Comparison of ENCODE assay signal across 9 mouse cellular contexts in the genomic region with DNA sequence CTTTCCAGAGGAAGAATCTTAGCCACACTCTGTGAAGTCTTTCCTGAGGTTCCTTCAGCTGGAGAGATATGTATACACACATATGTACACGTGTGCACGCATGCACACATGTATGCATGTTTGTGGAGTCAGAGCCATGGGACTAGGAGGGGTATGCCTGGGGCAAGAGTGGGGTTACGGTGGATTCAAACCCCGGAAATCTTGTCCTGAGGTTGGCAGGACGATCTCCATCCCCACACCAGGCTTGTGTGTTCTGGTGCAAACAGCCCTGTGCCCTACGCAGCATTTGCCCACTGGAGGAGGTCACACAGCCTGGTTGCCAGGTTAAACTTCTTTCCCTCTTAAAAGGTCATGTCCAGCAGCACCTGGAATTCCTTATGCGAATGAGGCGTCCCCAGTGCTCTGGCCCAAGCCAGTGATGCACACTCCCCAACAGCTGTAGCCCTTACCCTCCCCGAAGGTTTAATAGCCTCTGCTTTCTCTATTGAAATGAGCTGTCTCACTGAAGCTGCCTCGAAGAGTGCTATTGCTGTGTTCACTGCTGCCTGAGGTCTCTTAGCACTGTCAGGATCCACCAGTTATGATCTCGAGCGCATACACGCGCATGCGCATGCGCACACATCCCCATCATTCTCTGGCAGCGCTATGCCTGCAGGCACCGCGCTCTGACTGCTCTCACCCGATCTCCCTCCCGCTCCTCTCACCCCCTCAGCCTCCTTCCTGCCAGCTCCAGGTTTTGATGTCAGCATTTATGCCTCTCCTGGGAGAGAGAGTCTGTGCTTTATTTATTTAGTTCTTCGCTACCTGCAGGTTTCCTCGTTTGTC.
DNase-seq lines count a peak whose midpoint lies in the region; TF ChIP-seq lines count a peak whose summit lies in the region.
"Had no signal": no experiment of that assay in that cellular context is flagged by ENCODE, and none has a peak within 500 bp of the region (broad histone marks: within the 10 kb centered on the region; RNA-seq: fewer than 3 reads in every experiment).

No protein-coding gene starts in this region.

- no peak for TF ChIP-seq CTCF in kidney, adult 2 months (conservative IDR thresholded peaks at IDR 0.05; ENCODE audit: insufficient read depth, insufficient read length, low read depth, low read length)

- H3K9me3 ChIP-seq in limb, embryonic 10.5 days (replicated peaks) = no peaks in the 10 kb centered on the region

- WGBS in kidney, adult 2 months = 67% methylated on average over 23 of the region's 23 CpGs
- 68% methylated on average over 23 of the region's 23 CpGs for WGBS in limb, embryonic 10.5 days

- H3K27me3 ChIP-seq in kidney, adult 2 months (replicated peaks; ENCODE audit: control insufficient read depth, insufficient read depth, low read length) = no peaks in the 10 kb centered on the region
- no peaks in the 10 kb centered on the region for H3K27me3 ChIP-seq in limb, embryonic 10.5 days (ENCODE audit: low read depth, poor library complexity, severe bottlenecking)

- 0 out of 2 replicates have a peak overlapping the region, but pooled peaks have one; percentile 7 for H3K4me3 ChIP-seq in kidney, adult 2 months (ENCODE audit: insufficient read depth, low read depth, low read length)
- H3K4me3 ChIP-seq in limb, embryonic 10.5 days = peak overlapping the region; percentile 22; the same call in 1 of the 2 replicates
- H3K4me3 ChIP-seq: erythroblast, embryonic 14.5 days had no signal

- H3K27ac ChIP-seq in kidney, adult 2 months (ENCODE audit: insufficient read depth, low read depth, low read length) = no peak overlapping the region
- H3K27ac ChIP-seq in limb, embryonic 10.5 days = no peak overlapping the region

- peak; percentile 48 to 67 for DNase-seq in adrenal gland, adult (ENCODE audit: inconsistent age in 2 of 2, low spot score in 1 of 2)
- no peak for DNase-seq in adrenal gland, adult 8-10 months
- DNase-seq in cerebellum, adult 8-10 months = peak; percentile 66
- peak; percentile 48 for DNase-seq in forelimb bud, embryonic 11.5 days (ENCODE audit: low read depth, low spot score)
- peak; percentile 33 for DNase-seq in kidney, adult 2 months
- peak; percentile 57 for DNase-seq in limb, embryonic 10.5 days (ENCODE audit: low spot score)
- DNase-seq in natural killer cell, adult 2 months (ENCODE audit: low spot score in 2 of 2) = peak; percentile 7 to 34
- DNase-seq in thymus, adult 18-20 months = peak; percentile 22 to 26

- no peak for TF ChIP-seq POLR2A in kidney, adult 2 months (IDR thresholded peaks at IDR 0.05; ENCODE audit: low read depth, low read length)

- H3K36me3 ChIP-seq in kidney, adult 2 months (ENCODE audit: control insufficient read depth, insufficient read depth, low read length) = no peaks in the 10 kb centered on the region
- peaks cover 52% of the 10 kb centered on the region for H3K36me3 ChIP-seq in limb, embryonic 10.5 days

- H3K4me1 ChIP-seq in kidney, adult 2 months (ENCODE audit: control insufficient read depth, insufficient read depth, low read length) = no peaks in the 10 kb centered on the region
- H3K4me1 ChIP-seq in limb, embryonic 10.5 days = peaks cover 9% of the 10 kb centered on the region; the same call in 1 of the 2 replicates
